Mouse (Mus musculus) liver, embryonic 13.5 days (tissue): ENCODE measurements around the gene 9930104L06Rik. TPM values are rescaled to one million over a fixed set of nuclear protein-coding genes. Genes with fewer than 3 reads are reported as not detected.

Experiments used
- ATAC-seq: fragments of 200-750 bp; cut with Nextera tagmentation; 2 replicates; pipeline ENCODE4 v1.8.0; 2017; ENCODE audit warnings: low read depth, mild to moderate bottlenecking, moderate number of reproducible peaks, moderate library complexity
- DNase-seq: peaks from one replicate; pipeline ENCODE4 v3.0.0; 2022
- H3K27ac ChIP-seq: fragments of 300-500 bp; sonication (generic); 2 replicates; pipeline ENCODE4 v1.5.1; 2015; ENCODE audit warnings: moderate library complexity, mild to moderate bottlenecking, inconsistent platforms
- H3K27me3 ChIP-seq: fragments of 300-500 bp; sonication (generic); 2 replicates; pipeline ENCODE4 v1.6.1; 2015; ENCODE audit warnings: mild to moderate bottlenecking, inconsistent platforms
- H3K36me3 ChIP-seq: fragments of 300-500 bp; sonication (generic); 2 replicates; pipeline ENCODE4 v1.6.1; 2015; ENCODE audit warnings: mild to moderate bottlenecking, inconsistent platforms
- H3K4me1 ChIP-seq: fragments of 300-500 bp; sonication (generic); replicated peaks from 2 replicates; pipeline ENCODE4 v1.6.1; 2015; ENCODE audit warnings: inconsistent platforms
- H3K4me2 ChIP-seq: fragments of 300-500 bp; sonication (generic); 2 replicates; pipeline ENCODE4 v1.6.1; 2015; ENCODE audit warnings: inconsistent platforms, mild to moderate bottlenecking, moderate library complexity
- H3K4me3 ChIP-seq: fragments of 300-500 bp; sonication (generic); replicated peaks from 2 replicates; pipeline ENCODE4 v1.5.1; 2015; ENCODE audit warnings: mild to moderate bottlenecking, inconsistent platforms
- H3K9ac ChIP-seq: fragments of 300-500 bp; sonication (generic); 2 replicates; pipeline ENCODE4 v1.6.1; 2015; ENCODE audit warnings: mild to moderate bottlenecking, inconsistent platforms
- H3K9me3 ChIP-seq: fragments of 300-500 bp; sonication (generic); replicated peaks from 2 replicates; pipeline ENCODE4 v1.6.1; 2016; ENCODE audit warnings: inconsistent platforms
- WGBS: fragments of 180-500 bp; shearing (Covaris S2); methylation state at CpG from one replicate; pipeline ENCODE4 v1.1.7; 2015; ENCODE audit not compliant: insufficient replicate concordance; 5-methylcytosine and 5-hydroxymethylcytosine counted together
- polyA plus RNA-seq: library from polyadenylated mRNA; unstranded; fragments of >200 nt; fragmentation: Nextera tagmentation; extraction: Ambion mirVana; gene quantifications from 2 replicates; pipeline ENCODE4 v1.2.1, GENCODE M21; 2015

9930104L06Rik gene
- 6.6 and 7.6 TPM in 2 replicates for polyA plus RNA-seq

DNA sequence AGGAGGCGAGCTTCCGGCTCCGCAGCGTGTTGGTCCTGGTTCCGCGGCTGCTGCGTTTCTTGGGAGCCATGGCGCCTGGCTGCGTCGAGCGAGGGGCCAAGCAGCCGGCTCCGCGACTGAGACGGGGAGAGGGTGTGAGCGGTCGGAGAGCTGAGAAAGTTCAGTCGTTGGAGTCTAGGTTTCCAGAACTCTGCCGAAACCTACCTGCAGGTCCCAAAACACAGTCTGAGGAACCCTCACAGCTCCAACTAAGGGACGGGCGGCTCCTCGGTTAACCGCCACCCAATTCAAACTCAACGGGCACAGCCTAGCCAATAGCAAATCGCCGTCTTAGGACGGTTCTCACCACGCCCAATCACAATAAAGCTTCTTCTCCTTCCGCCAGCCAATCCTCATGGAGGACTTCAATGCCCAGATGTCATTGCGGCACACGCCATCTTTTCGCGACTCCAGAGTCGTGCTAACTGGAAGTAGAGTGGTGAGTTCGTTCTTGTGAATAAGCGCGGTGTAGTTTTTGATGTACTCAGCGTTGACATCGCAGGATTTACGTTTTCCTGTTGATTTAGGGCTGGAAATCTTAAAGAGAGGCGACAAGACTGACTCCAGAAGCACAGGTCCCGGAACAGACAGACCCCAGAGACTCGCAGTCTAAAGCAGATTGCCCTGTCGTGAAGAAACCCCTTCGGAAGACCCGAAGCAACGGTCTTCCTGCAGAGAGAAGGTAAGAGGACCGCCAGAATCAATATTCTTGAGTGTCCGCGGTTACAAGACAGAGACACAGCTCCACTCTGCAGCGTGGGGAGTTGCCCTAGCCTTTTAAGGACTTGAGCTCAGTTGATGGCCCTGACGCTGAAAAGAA lies at the start of gene 9930104L06Rik:
Gene 9930104L06Rik, plus strand, starts transcription at position 436 of the 859 bp plus-strand sequence.
- peak within 1 kb of the TSS; percentile 94 for H3K9ac ChIP-seq
- DNase-seq (peak; percentile 91), ATAC-seq (peak; percentile 98)
- peaks cover 24% of the 10 kb centered on the region for H3K4me1 ChIP-seq
- peak within 1 kb of the TSS; percentile 89 for H3K4me2 ChIP-seq
- H3K36me3 ChIP-seq, result peaks cover 37% of the 10 kb centered on the region
- H3K4me3 ChIP-seq, result peak within 1 kb of the TSS; percentile 95
- H3K27me3 ChIP-seq, result no peaks in the 10 kb centered on the region
- H3K9me3 ChIP-seq, result no peaks in the 10 kb centered on the region
- under 1% methylated on average over 52 of the region's 52 CpGs for WGBS
- H3K27ac ChIP-seq, result peak within 1 kb of the TSS; percentile 84

GRCm38 (mm10) chr4:124888702-124889101 lies 48.1 kb upstream of the 9930104L06Rik start:
- no peaks in the 10 kb centered on the region for H3K9me3 ChIP-seq
- DNase-seq (no peak), ATAC-seq (no peak)
- H3K36me3 ChIP-seq, result no peaks in the 10 kb centered on the region
- H3K27me3 ChIP-seq, result peaks cover 85% of the 10 kb centered on the region
- WGBS, result 50% methylated on average over 7 of the region's 7 CpGs
- H3K27ac ChIP-seq, result no peak overlapping the region
- no peak overlapping the region for H3K9ac ChIP-seq
- H3K4me3 ChIP-seq, result no peak overlapping the region
- no peaks in the 10 kb centered on the region for H3K4me1 ChIP-seq
- H3K4me2 ChIP-seq, result no peak overlapping the region

- H3K9ac ChIP-seq, result no peak overlapping the region
- ATAC-seq, result no peak
- 0 out of 2 replicates have a peak, but pooled peaks cover 3% of the 10 kb centered on the region for H3K4me1 ChIP-seq
- WGBS, result 68% methylated on average over 2 of the region's 2 CpGs
- no peak overlapping the region for H3K4me3 ChIP-seq
- no peak overlapping the region for H3K27ac ChIP-seq
- DNase-seq, result no peak
- no peaks in the 10 kb centered on the region for H3K9me3 ChIP-seq
- H3K27me3 ChIP-seq, result peaks cover 86% of the 10 kb centered on the region
- H3K36me3 ChIP-seq, result no peaks in the 10 kb centered on the region
- no peak overlapping the region for H3K4me2 ChIP-seq
Observed at GRCm38 (mm10) chr4:124889935-124890334, 46.9 kb upstream of the 9930104L06Rik start.

GRCm38 (mm10) chr4:124890831-124891230 lies 46.0 kb upstream of the 9930104L06Rik start:
- 55% methylated on average over 5 of the region's 5 CpGs for WGBS
- no peak overlapping the region for H3K4me2 ChIP-seq
- H3K4me1 ChIP-seq, result 0 out of 2 replicates have a peak, but pooled peaks cover 5% of the 10 kb centered on the region
- DNase-seq, result no peak
- no peaks in the 10 kb centered on the region for H3K9me3 ChIP-seq
- no peak overlapping the region for H3K27ac ChIP-seq
- no peaks in the 10 kb centered on the region for H3K36me3 ChIP-seq
- peaks cover 88% of the 10 kb centered on the region for H3K27me3 ChIP-seq
- H3K4me3 ChIP-seq, result no peak overlapping the region
- H3K9ac ChIP-seq, result no peak overlapping the region
- ATAC-seq, result no peak

DNA sequence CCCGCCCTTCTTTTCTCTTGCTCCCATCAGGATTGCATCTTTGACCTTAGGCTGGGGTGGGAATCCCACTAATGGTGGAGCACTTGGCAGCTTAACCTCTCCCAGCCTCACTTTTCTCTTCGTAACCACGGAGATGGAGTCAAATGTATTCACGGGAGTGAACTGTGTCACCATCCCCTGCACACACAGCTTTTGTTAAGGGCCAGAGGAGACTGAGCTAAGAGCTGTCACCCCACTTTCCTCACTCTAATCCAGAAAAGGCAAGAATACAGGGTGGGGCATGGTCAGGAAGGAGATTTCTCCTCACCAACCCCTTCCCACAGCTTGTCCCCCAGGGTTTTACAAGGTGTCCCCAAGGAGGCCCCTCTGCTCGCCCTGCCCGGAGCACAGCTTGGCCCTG lies 43.1 kb upstream of the 9930104L06Rik start:
- 35% methylated on average over 6 of the region's 6 CpGs for WGBS
- H3K36me3 ChIP-seq, result no peaks in the 10 kb centered on the region
- H3K4me2 ChIP-seq, result no peak overlapping the region
- no peak for DNase-seq
- ATAC-seq, result no peak
- H3K27ac ChIP-seq, result no peak overlapping the region
- H3K4me3 ChIP-seq, result no peak overlapping the region
- H3K9ac ChIP-seq, result no peak overlapping the region
- no peaks in the 10 kb centered on the region for H3K9me3 ChIP-seq
- peaks cover 85% of the 10 kb centered on the region for H3K27me3 ChIP-seq
- H3K4me1 ChIP-seq, result 0 out of 2 replicates have a peak, but pooled peaks cover 5% of the 10 kb centered on the region

DNA sequence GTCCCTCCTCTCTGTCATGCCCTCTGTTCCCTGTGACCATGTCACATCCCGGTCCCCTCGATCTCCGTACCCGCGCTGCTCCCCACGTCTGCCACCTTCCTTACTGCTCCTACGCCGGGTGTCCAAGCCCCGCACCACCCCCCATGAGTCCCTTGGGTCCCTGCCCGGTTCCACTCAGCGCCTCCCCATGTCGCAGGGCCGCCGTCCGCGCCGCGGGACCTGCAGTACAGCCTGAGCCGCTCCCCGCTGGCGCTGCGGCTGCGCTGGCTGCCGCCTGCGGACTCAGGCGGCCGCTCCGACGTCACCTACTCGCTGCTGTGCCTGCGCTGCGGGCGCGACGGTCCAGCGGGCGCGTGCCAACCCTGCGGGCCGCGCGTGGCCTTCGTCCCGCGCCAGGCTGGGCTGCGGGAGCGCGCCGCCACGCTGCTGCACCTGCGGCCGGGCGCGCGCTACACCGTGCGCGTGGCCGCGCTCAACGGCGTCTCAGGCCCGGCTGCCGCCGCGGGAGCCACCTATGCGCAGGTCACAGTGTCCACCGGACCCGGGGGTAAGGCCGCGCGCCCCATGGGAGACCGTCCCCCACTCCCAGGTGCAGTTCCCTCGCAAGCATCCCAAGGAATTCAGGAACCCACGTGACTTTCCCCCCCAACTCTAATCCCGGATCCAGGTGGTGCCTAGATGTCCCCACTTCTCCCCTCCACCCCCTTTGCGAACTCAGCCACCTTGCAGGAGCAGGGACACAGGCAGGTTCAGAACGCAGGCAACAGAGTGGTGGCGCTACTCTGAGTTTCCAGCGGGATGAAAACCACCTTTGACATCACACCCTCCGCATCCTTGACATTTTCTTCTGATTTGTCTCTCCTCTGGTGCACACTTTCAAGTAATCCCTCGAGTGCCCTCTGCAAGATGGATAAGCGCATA lies 42.1 kb upstream of the 9930104L06Rik start:
- 3% methylated on average over 83 of the region's 83 CpGs for WGBS
- Histone ChIP-seq H3K36me3 (no peaks in the 10 kb centered on the region), H3K4me2 (peak overlapping the region; percentile 52), H3K27ac (no peak overlapping the region), H3K27me3 (peaks cover 86% of the 10 kb centered on the region), H3K9ac (no peak overlapping the region), H3K4me1 (peaks cover 12% of the 10 kb centered on the region), H3K4me3 (peak overlapping the region; percentile 43), H3K9me3 (no peaks in the 10 kb centered on the region)
- no peak for DNase-seq
- ATAC-seq, result no peak

- WGBS, result 64% methylated on average over 10 of the region's 10 CpGs
- peaks cover 72% of the 10 kb centered on the region for H3K27me3 ChIP-seq
- no peaks in the 10 kb centered on the region for H3K9me3 ChIP-seq
- no peak overlapping the region for H3K4me2 ChIP-seq
- H3K27ac ChIP-seq, result no peak overlapping the region
- H3K9ac ChIP-seq, result no peak overlapping the region
- H3K4me1 ChIP-seq, result peaks cover 15% of the 10 kb centered on the region
- no peak for ATAC-seq
- no peak for DNase-seq
- no peak overlapping the region for H3K4me3 ChIP-seq
- no peaks in the 10 kb centered on the region for H3K36me3 ChIP-seq
Observed at GRCm38 (mm10) chr4:124898428-124898827, 38.4 kb upstream of the 9930104L06Rik start.

- peak; percentile 59 for ATAC-seq
- Histone ChIP-seq H3K9me3 (no peaks in the 10 kb centered on the region), H3K4me3 (no peak overlapping the region), H3K27me3 (peaks cover 67% of the 10 kb centered on the region), H3K27ac (no peak overlapping the region), H3K9ac (no peak overlapping the region), H3K4me1 (peaks cover 12% of the 10 kb centered on the region), H3K36me3 (no peaks in the 10 kb centered on the region), H3K4me2 (peak overlapping the region; percentile 21; the same call in 1 of the 2 replicates)
- no peak for DNase-seq
- 28% methylated on average over 5 of the region's 5 CpGs for WGBS
Observed at GRCm38 (mm10) chr4:124899906-124900305, 36.9 kb upstream of the 9930104L06Rik start.

GRCm38 (mm10) chr4:124905417-124905816 lies 31.4 kb upstream of the 9930104L06Rik start:
- Histone ChIP-seq H3K27me3 (peaks cover 31% of the 10 kb centered on the region), H3K9me3 (no peaks in the 10 kb centered on the region), H3K9ac (no peak overlapping the region)

GRCm38 (mm10) chr4:124905971-124906822 lies 30.7 kb upstream of the 9930104L06Rik start:
- no peaks in the 10 kb centered on the region for H3K36me3 ChIP-seq
- peaks cover 30% of the 10 kb centered on the region for H3K27me3 ChIP-seq
- H3K9me3 ChIP-seq, result no peaks in the 10 kb centered on the region
- DNase-seq (no peak), ATAC-seq (no peak)
- H3K4me2 ChIP-seq, result peak overlapping the region; percentile 10; the same call in 1 of the 2 replicates
- no peaks in the 10 kb centered on the region for H3K4me1 ChIP-seq
- H3K9ac ChIP-seq, result no peak overlapping the region
- no peak overlapping the region for H3K27ac ChIP-seq
- no peak overlapping the region for H3K4me3 ChIP-seq
- 15% methylated on average over 21 of the region's 21 CpGs for WGBS

More at GRCm38 (mm10) chr4:124905417-124905816, 31.4 kb upstream of the 9930104L06Rik start:
- Histone ChIP-seq H3K4me1 (no peaks in the 10 kb centered on the region), H3K4me2 (no peak overlapping the region), H3K4me3 (no peak overlapping the region), H3K36me3 (no peaks in the 10 kb centered on the region), H3K27ac (no peak overlapping the region)
- WGBS, result 44% methylated on average over 4 of the region's 4 CpGs
- DNase-seq (no peak), ATAC-seq (no peak)
